Mouse (Mus musculus) CH12.LX (cell line): ENCODE measurements at regions not wholly inside any gene's neighbourhood (a gene's known extent, or its start where the extent isn't known, plus 50 kb on each side); places are given as distances from the start of the nearest gene placed in this dataset.

Experiments
- DNase-seq: peaks from one replicate; pipeline ENCODE4 v3.0.0-alpha.2; 2013; ENCODE audit errors: extremely low read depth
- H3K27ac ChIP-seq: 2 replicates; pipeline ENCODE4 v1.5.1; 2012; ENCODE audit warnings: low read depth, mild to moderate bottlenecking, control low read depth, moderate library complexity; ENCODE audit not compliant: insufficient read depth
- H3K27me3 ChIP-seq: replicated peaks from 2 replicates; pipeline ENCODE3; 2012; ENCODE audit warnings: inconsistent platforms
- H3K36me3 ChIP-seq, 2 experiments: replicated peaks in 1 of 2; 2 replicates each; pipeline versions ENCODE3 to v1.6.1; 2012; ENCODE audit warnings: inconsistent platforms in 1 of 2, low read length in 1 of 2, mild to moderate bottlenecking in 1 of 2, mixed read lengths in 1 of 2, moderate library complexity in 1 of 2; ENCODE audit not compliant: control insufficient read depth in 1 of 2, insufficient read depth in 1 of 2
- H3K4me1 ChIP-seq, 2 experiments: 2 replicates each; pipeline ENCODE4 v1.6.1; 2012; ENCODE audit warnings: inconsistent platforms in 1 of 2, moderate library complexity in 1 of 2; ENCODE audit not compliant: insufficient read depth in 2 of 2, control insufficient read depth in 1 of 2
- H3K4me2 ChIP-seq: 2 replicates; pipeline ENCODE4 v1.6.1; 2012; ENCODE audit warnings: low read depth, mild to moderate bottlenecking, control low read depth; ENCODE audit not compliant: poor library complexity, insufficient read depth, severe bottlenecking
- H3K4me3 ChIP-seq, 3 experiments: fragments of 150-350 bp in 1 of 3; sonication (generic) in 1 of 3; replicated peaks in 1 of 3; 2 replicates each; pipeline versions ENCODE3 to v1.5.1; 2011 to 2012; ENCODE audit warnings: low read depth in 2 of 3, low read length in 2 of 3, mild to moderate bottlenecking in 2 of 3, moderate library complexity in 2 of 3, control low read depth in 1 of 3, improper control_type of control experiment in 1 of 3, inconsistent platforms in 1 of 3, mixed read lengths in 1 of 3; ENCODE audit not compliant: poor library complexity in 1 of 3
- H3K79me2 ChIP-seq: replicated peaks from 2 replicates; pipeline ENCODE4 v1.6.1; 2012; ENCODE audit warnings: mild to moderate bottlenecking, moderate library complexity; ENCODE audit not compliant: control insufficient read depth, poor library complexity, insufficient read depth, severe bottlenecking; ENCODE audit errors: extremely low read depth
- H3K9ac ChIP-seq: 2 replicates; pipeline ENCODE4 v1.6.1; 2012; ENCODE audit warnings: low read depth, mild to moderate bottlenecking, control low read depth, moderate library complexity; ENCODE audit not compliant: insufficient read depth
- H3K9me3 ChIP-seq: replicated peaks from 2 replicates; pipeline ENCODE3; 2012; ENCODE audit warnings: low read length, inconsistent platforms, mixed read lengths
- E2F4 ChIP-seq: IDR thresholded peaks from 2 replicates; pipeline ENCODE4 v1.6.1; 2011; ENCODE audit warnings: low read depth, low read length, improper control_type of control experiment; ENCODE audit not compliant: insufficient replicate concordance
- ELF1 ChIP-seq: IDR thresholded peaks from 2 replicates; pipeline ENCODE4 v1.6.1; 2014; ENCODE audit warnings: low read depth, mild to moderate bottlenecking, inconsistent platforms, low read length, improper control_type of control experiment
- GABPA ChIP-seq: IDR thresholded peaks from 2 replicates; pipeline ENCODE4 v1.6.1; 2012; ENCODE audit warnings: low read depth, low read length, improper control_type of control experiment, inconsistent platforms; ENCODE audit not compliant: insufficient replicate concordance
- MAFK ChIP-seq: IDR thresholded peaks from 2 replicates; pipeline ENCODE4 v1.6.1; 2011; ENCODE audit warnings: low read length, improper control_type of control experiment; ENCODE audit not compliant: insufficient replicate concordance
- MAX ChIP-seq: IDR thresholded peaks from 2 replicates; pipeline ENCODE4 v1.6.1; 2011; ENCODE audit warnings: low read length, improper control_type of control experiment
- MAZ ChIP-seq: IDR thresholded peaks from 2 replicates; pipeline ENCODE4 v1.6.1; 2012; ENCODE audit warnings: low read depth, mild to moderate bottlenecking, inconsistent platforms, low read length, improper control_type of control experiment, moderate library complexity
- MXI1 ChIP-seq: IDR thresholded peaks from 2 replicates; pipeline ENCODE4 v1.6.1; 2011; ENCODE audit warnings: mild to moderate bottlenecking, low read depth, low read length, improper control_type of control experiment
- MYC ChIP-seq: IDR thresholded peaks from 2 replicates; pipeline ENCODE4 v1.6.1; 2011; ENCODE audit warnings: low read depth, mild to moderate bottlenecking, improper control_type of control experiment, low read length
- NELFE ChIP-seq: IDR thresholded peaks from 2 replicates; pipeline ENCODE4 v1.6.1; 2011; ENCODE audit warnings: low read depth, low read length, improper control_type of control experiment
- POLR2A ChIP-seq: IDR thresholded peaks from 2 replicates; pipeline ENCODE4 v1.6.1; 2011; ENCODE audit warnings: low read depth, mild to moderate bottlenecking, improper control_type of control experiment, low read length
- POLR2AphosphoS2 ChIP-seq: IDR thresholded peaks from 2 replicates; pipeline ENCODE4 v1.6.1; 2011; ENCODE audit warnings: low read depth, low read length, improper control_type of control experiment
- RAD21 ChIP-seq: IDR thresholded peaks from 2 replicates; pipeline ENCODE4 v1.6.1; 2011; ENCODE audit warnings: low read depth, mild to moderate bottlenecking, low read length, improper control_type of control experiment, moderate library complexity
- RCOR1 ChIP-seq: conservative IDR thresholded peaks from 2 replicates; pipeline ENCODE4 v1.6.1; 2012; ENCODE audit warnings: low read depth, mild to moderate bottlenecking, inconsistent platforms, low read length, improper control_type of control experiment
- SMC3 ChIP-seq: IDR thresholded peaks from 2 replicates; pipeline ENCODE4 v1.6.1; 2011; ENCODE audit warnings: low read depth, low read length, improper control_type of control experiment
- TCF12 ChIP-seq: IDR thresholded peaks from 2 replicates; pipeline ENCODE4 v1.6.1; 2014; ENCODE audit warnings: low read depth, mild to moderate bottlenecking, inconsistent platforms, low read length, improper control_type of control experiment
- USF1 ChIP-seq: IDR thresholded peaks from 2 replicates; pipeline ENCODE4 v1.6.1; 2014; ENCODE audit warnings: low read depth, mild to moderate bottlenecking, inconsistent platforms, low read length, improper control_type of control experiment
- ZC3H11A ChIP-seq: IDR thresholded peaks from 2 replicates; pipeline ENCODE4 v1.6.1; 2012; ENCODE audit warnings: low read depth, mild to moderate bottlenecking, inconsistent platforms, low read length, improper control_type of control experiment
- ZMIZ1 ChIP-seq: IDR thresholded peaks from 2 replicates; pipeline ENCODE4 v1.6.1; 2012; ENCODE audit warnings: low read depth, mild to moderate bottlenecking, inconsistent platforms, low read length, improper control_type of control experiment
- dilution Hi-C: fragments of 300-500 bp; cut with MboI; formaldehyde crosslinking; loops from 2 replicates; pipeline ENCODE4 v1.14.3; 2020; ENCODE audit warnings: low sequenced_read_pairs; ENCODE audit not compliant: extremely low pct_unique_long_range_greater_than_20kb, extremely low pct_ligation_motif_present
- in situ Hi-C: fragments of 300-500 bp; cut with MboI; formaldehyde crosslinking; loops from 3 replicates; pipeline ENCODE4 v1.14.3; 2019; ENCODE audit warnings: low sequenced_read_pairs, low pct_ligation_motif_present, low pct_unique_long_range_greater_than_20kb, mixed read lengths

DNA sequence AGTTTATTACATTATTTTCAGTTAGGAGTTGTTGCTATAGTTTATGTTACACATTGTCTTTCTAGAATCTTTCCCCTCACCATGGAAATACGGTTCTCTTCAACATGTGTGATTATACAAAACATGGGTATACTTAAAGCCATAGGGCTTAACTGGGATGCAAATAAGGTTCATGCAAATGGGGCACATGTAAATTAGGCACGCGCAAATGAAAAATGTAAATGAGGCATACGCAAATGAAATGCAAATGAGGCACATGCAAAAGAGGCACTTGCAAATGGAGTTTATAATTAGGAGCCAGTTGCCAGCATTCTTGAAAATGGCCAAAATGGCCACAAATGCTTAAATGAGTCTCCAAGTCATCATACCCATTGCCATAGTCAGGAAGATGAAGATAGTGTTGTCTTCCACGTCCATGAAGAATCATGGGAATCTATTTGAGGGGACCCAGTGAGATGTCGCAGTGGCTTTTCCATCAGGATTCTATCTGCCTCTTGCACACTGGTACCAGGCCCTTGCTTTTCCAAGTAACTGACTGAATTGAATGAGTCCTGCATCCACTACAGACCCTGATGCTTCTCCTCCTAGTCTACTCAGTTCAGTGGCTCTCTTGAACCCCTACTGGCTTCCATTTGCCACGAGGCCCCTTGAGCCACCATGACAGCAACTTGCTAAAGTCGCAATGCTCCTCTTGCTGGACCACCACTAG, 65.4 kb upstream of the Rbm19 start:
- Histone ChIP-seq H3K9me3 (peaks cover 59% of the 10 kb centered on the region), H3K4me2 (no peak overlapping the region), H3K4me1 (no peaks in the 10 kb centered on the region), H3K4me3 (no peak overlapping the region), H3K27me3 (no peaks in the 10 kb centered on the region), H3K79me2 (no peaks in the 10 kb centered on the region), H3K27ac (no peak overlapping the region), H3K9ac (no peak overlapping the region), H3K36me3 (no peaks in the 10 kb centered on the region)
- in situ Hi-C loops, result no loop called here
- dilution Hi-C loops, result no loop called here
- no peak for TF ChIP-seq SMC3
- no peak for TF ChIP-seq ELF1
- TF ChIP-seq POLR2A, result no peak
- TF ChIP-seq ZC3H11A, result no peak
- no peak for TF ChIP-seq USF1
- no peak for TF ChIP-seq MAX
- no peak for TF ChIP-seq MAZ
- no peak for TF ChIP-seq POLR2AphosphoS2
- no peak for TF ChIP-seq ZMIZ1
- TF ChIP-seq TCF12, result no peak
- no peak for TF ChIP-seq MXI1
- DNase-seq, result peak; percentile 1

DNA sequence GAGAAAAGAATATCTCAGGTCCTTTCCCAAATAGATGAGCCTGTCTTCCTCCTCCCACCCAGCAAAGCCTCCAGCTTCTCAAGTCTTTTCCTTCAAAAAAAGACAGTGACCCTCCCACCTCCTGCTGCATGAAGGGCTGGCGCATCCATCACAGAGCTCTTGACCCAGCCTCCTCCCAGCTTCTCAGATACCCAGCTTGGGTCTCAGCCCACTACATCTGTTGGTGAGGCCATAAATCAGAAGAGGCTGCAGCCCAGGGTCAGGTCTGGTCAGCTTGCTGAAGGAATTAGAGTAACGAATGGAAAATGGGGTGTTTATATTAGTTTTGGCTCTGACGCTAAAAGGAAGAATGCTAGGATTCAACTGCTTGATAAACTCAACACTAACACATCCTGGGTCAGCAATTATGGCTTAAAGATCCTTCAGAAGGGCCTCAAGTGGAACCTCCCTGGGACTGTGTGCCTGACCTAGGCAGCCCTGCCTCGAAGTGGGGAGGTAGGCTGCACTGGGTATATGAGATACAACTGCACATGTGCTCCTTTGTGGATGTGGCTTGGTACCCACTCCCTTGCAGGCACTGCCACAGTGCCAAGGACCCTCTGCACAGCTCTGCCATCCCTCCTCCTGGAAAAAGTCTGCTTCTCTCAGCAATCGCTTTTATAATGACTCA, 61.6 kb upstream of the Rbm19 start:
- in situ Hi-C loops, result no loop called here
- no peak overlapping the region for H3K9ac ChIP-seq
- H3K27me3 ChIP-seq, result no peaks in the 10 kb centered on the region
- no peak overlapping the region for H3K27ac ChIP-seq
- no peaks in the 10 kb centered on the region for H3K79me2 ChIP-seq
- H3K4me2 ChIP-seq, result no peak overlapping the region
- TF ChIP-seq MAFK (no peak), MXI1 (no peak), NELFE (no peak), GABPA (no peak), RAD21 (no peak), RCOR1 (no peak), E2F4 (no peak), ZMIZ1 (no peak), MYC (no peak), POLR2A (no peak)
- H3K4me1 ChIP-seq, result no peaks in the 10 kb centered on the region
- no peaks in the 10 kb centered on the region for H3K36me3 ChIP-seq
- DNase-seq, result no peak
- dilution Hi-C loops, result no loop called here
- peaks cover 67% of the 10 kb centered on the region for H3K9me3 ChIP-seq
- H3K4me3 ChIP-seq, result no peak overlapping the region
